Mouse (Mus musculus): ENCODE measurements around the gene Mtf1. TPM values are rescaled to one million over a fixed set of nuclear protein-coding genes. Genes with fewer than 3 reads are reported as not detected.
A peak's percentile ranks its signal among the peaks of the same experiment; 100 is the strongest.

The Mtf1 gene
- total RNA-seq, 2 experiments from 2014 or later: 24.0 to 24.7 TPM

GRCm38 (mm10) chr4:124802309-124803260 is 681 bp downstream of the Mtf1 start:
- peak; percentile 98 for DNase-seq

GRCm38 (mm10) chr4:124803406-124803805 is 1.5 kb downstream of the Mtf1 start:
- DNase-seq: no peak

- peak; percentile 43 for DNase-seq
Observed at GRCm38 (mm10) chr4:124808511-124808910, 6.6 kb downstream of the Mtf1 start.

GRCm38 (mm10) chr4:124809136-124809883 is 7.4 kb downstream of the Mtf1 start:
- no peak for DNase-seq

GRCm38 (mm10) chr4:124810056-124810455 is 8.2 kb downstream of the Mtf1 start:
- DNase-seq: no peak

GRCm38 (mm10) chr4:124811347-124811975 is 9.6 kb downstream of the Mtf1 start:
- DNase-seq: peak; percentile 34

- peak; percentile 46 for DNase-seq
Observed at GRCm38 (mm10) chr4:124815901-124816300, 14.0 kb downstream of the Mtf1 start.

GRCm38 (mm10) chr4:124817803-124818202 is 15.9 kb downstream of the Mtf1 start:
- peak; percentile 76 for DNase-seq

GRCm38 (mm10) chr4:124818832-124819231 is 16.9 kb downstream of the Mtf1 start:
- DNase-seq: no peak

- DNase-seq: no peak
Observed at GRCm38 (mm10) chr4:124824967-124825366, 23.1 kb downstream of the Mtf1 start.

GRCm38 (mm10) chr4:124825371-124825965 is 23.6 kb downstream of the Mtf1 start:
- DNase-seq: no peak

GRCm38 (mm10) chr4:124829671-124830070 is 27.8 kb downstream of the Mtf1 start:
- DNase-seq: no peak

GRCm38 (mm10) chr4:124832796-124833195 is 30.9 kb downstream of the Mtf1 start:
- DNase-seq: no peak

GRCm38 (mm10) chr4:124838035-124838700 is 36.3 kb downstream of the Mtf1 start:
- no peak for DNase-seq

- no peak for DNase-seq
Observed at GRCm38 (mm10) chr4:124840998-124841397, 39.1 kb downstream of the Mtf1 start.

- peak; percentile 61 for DNase-seq
Observed at GRCm38 (mm10) chr4:124843493-124843892, 41.6 kb downstream of the Mtf1 start.

GRCm38 (mm10) chr4:124847573-124847972 is 45.7 kb downstream of the Mtf1 start:
- DNase-seq: peak; percentile 90

- peak; percentile 71 for DNase-seq
Observed at GRCm38 (mm10) chr4:124849631-124850260, 47.8 kb downstream of the Mtf1 start.

GRCm38 (mm10) chr4:124850261-124850913 is 48.5 kb downstream of the Mtf1 start, which contains the start of gene Yrdc:
Gene Yrdc (plus strand): TSS chr4:124850679.
- DNase-seq: peak; percentile 97

GRCm38 (mm10) chr4:124850933-124851658 is 49.2 kb downstream of the Mtf1 start, which contains the start of gene 1110065P20Rik:
Gene 1110065P20Rik (minus strand): TSS chr4:124851196.
- DNase-seq: peak; percentile 92

Measured in adrenal gland, postnatal 10 days (tissue).